Mouse (Mus musculus) stomach, embryonic 15.5 days (tissue): Measurements from ENCODE around the gene Rnf220. TPM values are rescaled to one million over a fixed set of nuclear protein-coding genes. Genes with fewer than 3 reads are reported as not detected.

ENCODE experiments used
- ATAC-seq: fragments of 200-750 bp; cut with Nextera tagmentation; 2 replicates; pipeline ENCODE4 v1.8.0; 2017; ENCODE audit warnings: low read depth, moderate number of reproducible peaks, moderate TSS enrichment; ENCODE audit not compliant: insufficient read depth, low FRiP score
- H3K27ac ChIP-seq: fragments of 300-500 bp; sonication (generic); 2 replicates; pipeline ENCODE4 v1.5.1; 2015; ENCODE audit warnings: mild to moderate bottlenecking, inconsistent platforms
- H3K27me3 ChIP-seq: fragments of 300-500 bp; sonication (generic); replicated peaks from 2 replicates; pipeline ENCODE4 v1.6.1; 2015; ENCODE audit warnings: inconsistent platforms
- H3K36me3 ChIP-seq: fragments of 300-500 bp; sonication (generic); 2 replicates; pipeline ENCODE4 v1.6.1; 2015; ENCODE audit warnings: inconsistent platforms
- H3K4me1 ChIP-seq: fragments of 300-500 bp; sonication (generic); 2 replicates; pipeline ENCODE4 v1.6.1; 2015; ENCODE audit warnings: inconsistent platforms
- H3K4me2 ChIP-seq: fragments of 300-500 bp; sonication (generic); 2 replicates; pipeline ENCODE4 v1.6.1; 2015; ENCODE audit warnings: mild to moderate bottlenecking, inconsistent platforms
- H3K4me3 ChIP-seq: fragments of 300-500 bp; sonication (generic); replicated peaks from 2 replicates; pipeline ENCODE4 v1.5.1; 2015; ENCODE audit warnings: inconsistent platforms
- H3K9ac ChIP-seq: fragments of 300-500 bp; sonication (generic); 2 replicates; pipeline ENCODE4 v1.6.1; 2015; ENCODE audit warnings: inconsistent platforms
- H3K9me3 ChIP-seq: fragments of 300-500 bp; sonication (generic); 2 replicates; pipeline ENCODE4 v1.6.1; 2016; ENCODE audit warnings: inconsistent platforms
- WGBS: fragments of 180-500 bp; shearing (Covaris S2); methylation state at CpG from one replicate; pipeline ENCODE4 v1.1.7; 2015; 5-methylcytosine and 5-hydroxymethylcytosine counted together
- polyA plus RNA-seq: library from polyadenylated mRNA; unstranded; fragments of >200 nt; fragmentation: Nextera tagmentation; extraction: Ambion mirVana; gene quantifications from 2 replicates; pipeline ENCODE4 v1.2.1, GENCODE M21; 2015

Rnf220 gene
- polyA plus RNA-seq, 1 experiment from 2014 or later, result 66.2 TPM

GRCm38 (mm10) chr4:117281090-117281845, 215.6 kb downstream of the Rnf220 start:
- ATAC-seq, result no peak

GRCm38 (mm10) chr4:117280397-117280930, 216.4 kb downstream of the Rnf220 start:
- peaks cover 25% of the 10 kb centered on the region for H3K36me3 ChIP-seq
- no peaks in the 10 kb centered on the region for H3K9me3 ChIP-seq
- H3K4me1 ChIP-seq, result peaks cover 32% of the 10 kb centered on the region
- H3K27me3 ChIP-seq, result no peaks in the 10 kb centered on the region
- WGBS, result 90% methylated on average over 8 of the region's 8 CpGs
- H3K4me3 ChIP-seq, result no peak overlapping the region
- H3K27ac ChIP-seq, result no peak overlapping the region
- no peak for ATAC-seq
- H3K9ac ChIP-seq, result no peak overlapping the region
- no peak overlapping the region for H3K4me2 ChIP-seq

More at GRCm38 (mm10) chr4:117281090-117281845, 215.6 kb downstream of the Rnf220 start:
- no peak overlapping the region for H3K27ac ChIP-seq
- no peaks in the 10 kb centered on the region for H3K27me3 ChIP-seq
- no peaks in the 10 kb centered on the region for H3K9me3 ChIP-seq
- 58% methylated on average over 19 of the region's 19 CpGs for WGBS
- H3K4me3 ChIP-seq, result no peak overlapping the region
- H3K4me2 ChIP-seq, result no peak overlapping the region
- peaks cover 24% of the 10 kb centered on the region for H3K36me3 ChIP-seq
- no peak overlapping the region for H3K9ac ChIP-seq
- H3K4me1 ChIP-seq, result peaks cover 27% of the 10 kb centered on the region

- WGBS, result 67% methylated on average over 2 of the region's 2 CpGs
- peaks cover 29% of the 10 kb centered on the region for H3K36me3 ChIP-seq
- no peak overlapping the region for H3K9ac ChIP-seq
Observed at GRCm38 (mm10) chr4:117279253-117279642, 217.6 kb downstream of the Rnf220 start.

GRCm38 (mm10) chr4:117278381-117279252, 218.2 kb downstream of the Rnf220 start:
- no peaks in the 10 kb centered on the region for H3K9me3 ChIP-seq
- no peak for ATAC-seq

More at GRCm38 (mm10) chr4:117279253-117279642, 217.6 kb downstream of the Rnf220 start:
- no peaks in the 10 kb centered on the region for H3K9me3 ChIP-seq
- no peak for ATAC-seq
- H3K4me3 ChIP-seq, result no peak overlapping the region
- H3K27me3 ChIP-seq, result no peaks in the 10 kb centered on the region
- H3K4me1 ChIP-seq, result peaks cover 25% of the 10 kb centered on the region
- no peak overlapping the region for H3K27ac ChIP-seq
- H3K4me2 ChIP-seq, result no peak overlapping the region

GRCm38 (mm10) chr4:117277687-117278086, 219.2 kb downstream of the Rnf220 start:
- peaks cover 17% of the 10 kb centered on the region for H3K4me1 ChIP-seq
- H3K27me3 ChIP-seq, result no peaks in the 10 kb centered on the region
- 72% methylated on average over 7 of the region's 7 CpGs for WGBS
- no peak for ATAC-seq
- peaks cover 32% of the 10 kb centered on the region for H3K36me3 ChIP-seq
- no peak overlapping the region for H3K9ac ChIP-seq
- no peaks in the 10 kb centered on the region for H3K9me3 ChIP-seq
- no peak overlapping the region for H3K4me2 ChIP-seq
- no peak overlapping the region for H3K27ac ChIP-seq
- no peak overlapping the region for H3K4me3 ChIP-seq

More at GRCm38 (mm10) chr4:117278381-117279252, 218.2 kb downstream of the Rnf220 start:
- H3K9ac ChIP-seq, result no peak overlapping the region
- no peaks in the 10 kb centered on the region for H3K27me3 ChIP-seq
- H3K4me3 ChIP-seq, result no peak overlapping the region
- peaks cover 19% of the 10 kb centered on the region for H3K4me1 ChIP-seq
- 60% methylated on average over 10 of the region's 10 CpGs for WGBS
- H3K27ac ChIP-seq, result no peak overlapping the region
- H3K4me2 ChIP-seq, result no peak overlapping the region
- peaks cover 28% of the 10 kb centered on the region for H3K36me3 ChIP-seq

GRCm38 (mm10) chr4:117277021-117277420, 219.8 kb downstream of the Rnf220 start:
- Histone ChIP-seq H3K9me3 (no peaks in the 10 kb centered on the region), H3K27me3 (no peaks in the 10 kb centered on the region), H3K4me1 (peaks cover 17% of the 10 kb centered on the region), H3K9ac (no peak overlapping the region), H3K27ac (peak overlapping the region; percentile 51), H3K36me3 (peaks cover 38% of the 10 kb centered on the region), H3K4me2 (no peak overlapping the region), H3K4me3 (no peak overlapping the region)
- 55% methylated on average over 13 of the region's 13 CpGs for WGBS
- ATAC-seq, result no peak

GRCm38 (mm10) chr4:117276281-117276711, 220.6 kb downstream of the Rnf220 start:
- Histone ChIP-seq H3K27ac (peak overlapping the region; percentile 51; the same call in 1 of the 2 replicates), H3K36me3 (peaks cover 38% of the 10 kb centered on the region), H3K4me1 (peaks cover 17% of the 10 kb centered on the region), H3K27me3 (no peaks in the 10 kb centered on the region), H3K9me3 (no peaks in the 10 kb centered on the region), H3K4me2 (no peak overlapping the region), H3K4me3 (no peak overlapping the region), H3K9ac (no peak overlapping the region)
- no peak; the same call in 1 of the 2 replicates for ATAC-seq
- whole genome bisulfite sequencing, result 38% methylated on average over 17 of the region's 17 CpGs

- no peaks in the 10 kb centered on the region for H3K9me3 ChIP-seq
- peaks cover 38% of the 10 kb centered on the region for H3K36me3 ChIP-seq
- H3K9ac ChIP-seq, result no peak overlapping the region
- 86% methylated on average over 4 of the region's 4 CpGs for WGBS
- H3K27ac ChIP-seq, result no peak overlapping the region
- no peak for ATAC-seq
- H3K4me3 ChIP-seq, result no peak overlapping the region
- H3K4me1 ChIP-seq, result peaks cover 17% of the 10 kb centered on the region
- H3K4me2 ChIP-seq, result no peak overlapping the region
- no peaks in the 10 kb centered on the region for H3K27me3 ChIP-seq
Observed at GRCm38 (mm10) chr4:117274720-117275119, 222.1 kb downstream of the Rnf220 start.

- Histone ChIP-seq H3K36me3 (peaks cover 43% of the 10 kb centered on the region), H3K9ac (no peak overlapping the region), H3K27ac (no peak overlapping the region), H3K9me3 (no peaks in the 10 kb centered on the region), H3K4me3 (no peak overlapping the region), H3K27me3 (no peaks in the 10 kb centered on the region), H3K4me1 (peaks cover 17% of the 10 kb centered on the region), H3K4me2 (no peak overlapping the region)
- 40% methylated on average over 12 of the region's 12 CpGs for WGBS
- no peak; the same call in 1 of the 2 replicates for ATAC-seq
Observed at GRCm38 (mm10) chr4:117272459-117272858, 224.4 kb downstream of the Rnf220 start.

- Histone ChIP-seq H3K27ac (no peak overlapping the region), H3K36me3 (peaks cover 29% of the 10 kb centered on the region), H3K9ac (no peak overlapping the region), H3K9me3 (no peaks in the 10 kb centered on the region), H3K4me2 (no peak overlapping the region), H3K27me3 (no peaks in the 10 kb centered on the region), H3K4me3 (no peak overlapping the region), H3K4me1 (no peaks in the 10 kb centered on the region)
- ATAC-seq, result peak; percentile 42; the same call in 1 of the 2 replicates
- WGBS, result 10% methylated on average over 6 of the region's 6 CpGs
Observed at GRCm38 (mm10) chr4:117270278-117270677, 226.6 kb downstream of the Rnf220 start.

- WGBS, result 88% methylated on average over 25 of the region's 25 CpGs
- H3K36me3 ChIP-seq, result peaks cover 16% of the 10 kb centered on the region
- ATAC-seq, result no peak
- H3K4me2 ChIP-seq, result no peak overlapping the region
- no peak overlapping the region for H3K27ac ChIP-seq
- H3K4me3 ChIP-seq, result no peak overlapping the region
- H3K4me1 ChIP-seq, result no peaks in the 10 kb centered on the region
- no peak overlapping the region for H3K9ac ChIP-seq
- H3K27me3 ChIP-seq, result no peaks in the 10 kb centered on the region
- H3K9me3 ChIP-seq, result no peaks in the 10 kb centered on the region
Observed at GRCm38 (mm10) chr4:117267831-117268437, 228.9 kb downstream of the Rnf220 start.
